Mouse (Mus musculus): ENCODE measurements around the gene Prss21. TPM values are rescaled to one million over a fixed set of nuclear protein-coding genes. Genes with fewer than 3 reads are reported as not detected.
A peak's percentile ranks its signal among the peaks of the same experiment; 100 is the strongest.

The Prss21 gene
- polyA plus RNA-seq, 1 experiment, result not detected

- H3K4me1 ChIP-seq (ENCODE audit: control insufficient read depth, insufficient read depth, low read length), result peaks cover 7% of the 10 kb centered on the region
- no peak overlapping the region for H3K27ac ChIP-seq (ENCODE audit: insufficient read depth, low read length)
- TF ChIP-seq POLR2A (IDR thresholded peaks at IDR 0.05; ENCODE audit: low read depth, low read length) (no peak), CTCF (IDR thresholded peaks at IDR 0.05; ENCODE audit: borderline replicate concordance, insufficient read depth, low read length) (no peak)
These were observed 36.7 kb upstream of the Prss21 start for GRCm38 (mm10) chr17:23831201-23831600.

GRCm38 (mm10) chr17:23836006-23836575, 31.8 kb upstream of the Prss21 start, which contains the start of gene Prss33:
Gene Prss33 (minus strand): TSS chr17:23836056.
- Histone ChIP-seq H3K4me1 (ENCODE audit: control insufficient read depth, insufficient read depth, low read length) (no peaks in the 10 kb centered on the region), H3K27ac (ENCODE audit: insufficient read depth, low read length) (no peak within 1 kb of the TSS), H3K4me3 (ENCODE audit: insufficient read depth, low read length) (no peak within 1 kb of the TSS)
- no peak for TF ChIP-seq POLR2A (IDR thresholded peaks at IDR 0.05; ENCODE audit: low read depth, low read length)
- no peak for TF ChIP-seq CTCF (IDR thresholded peaks at IDR 0.05; ENCODE audit: borderline replicate concordance, insufficient read depth, low read length)

More at GRCm38 (mm10) chr17:23831201-23831600, 36.7 kb upstream of the Prss21 start:
- H3K4me3 ChIP-seq (ENCODE audit: insufficient read depth, low read length), result no peak overlapping the region

GRCm38 (mm10) chr17:23841145-23841544, 26.7 kb upstream of the Prss21 start:
- no peaks in the 10 kb centered on the region for H3K4me1 ChIP-seq (ENCODE audit: control insufficient read depth, insufficient read depth, low read length)
- H3K4me3 ChIP-seq (ENCODE audit: insufficient read depth, low read length), result no peak overlapping the region
- no peak overlapping the region for H3K27ac ChIP-seq (ENCODE audit: insufficient read depth, low read length)
- no peak for TF ChIP-seq CTCF (IDR thresholded peaks at IDR 0.05; ENCODE audit: borderline replicate concordance, insufficient read depth, low read length)
- no peak for TF ChIP-seq POLR2A (IDR thresholded peaks at IDR 0.05; ENCODE audit: low read depth, low read length)

- Histone ChIP-seq H3K4me3 (ENCODE audit: insufficient read depth, low read length) (no peak overlapping the region), H3K4me1 (ENCODE audit: control insufficient read depth, insufficient read depth, low read length) (no peaks in the 10 kb centered on the region), H3K27ac (ENCODE audit: insufficient read depth, low read length) (no peak overlapping the region)
- TF ChIP-seq POLR2A (IDR thresholded peaks at IDR 0.05; ENCODE audit: low read depth, low read length), result no peak
- no peak for TF ChIP-seq CTCF (IDR thresholded peaks at IDR 0.05; ENCODE audit: borderline replicate concordance, insufficient read depth, low read length)
These were observed 24.6 kb upstream of the Prss21 start for GRCm38 (mm10) chr17:23843141-23843811.

- peak; percentile 43; the same call in 1 of the 2 replicates for TF ChIP-seq CTCF (IDR thresholded peaks at IDR 0.05; ENCODE audit: borderline replicate concordance, insufficient read depth, low read length)
- TF ChIP-seq POLR2A (IDR thresholded peaks at IDR 0.05; ENCODE audit: low read depth, low read length), result no peak
- no peaks in the 10 kb centered on the region for H3K4me1 ChIP-seq (ENCODE audit: control insufficient read depth, insufficient read depth, low read length)
- H3K27ac ChIP-seq (ENCODE audit: insufficient read depth, low read length), result no peak within 1 kb of the TSS
- no peak within 1 kb of the TSS for H3K4me3 ChIP-seq (ENCODE audit: insufficient read depth, low read length)
These were observed 24.0 kb upstream of the Prss21 start, which contains the start of the genes Prss32 and Prss41 for GRCm38 (mm10) chr17:23843812-23844273. Gene Prss32 (plus strand): TSS chr17:23843855. Gene Prss41 (minus strand): TSS chr17:23844172.

- Histone ChIP-seq H3K4me1 (ENCODE audit: control insufficient read depth, insufficient read depth, low read length) (no peaks in the 10 kb centered on the region), H3K27ac (ENCODE audit: insufficient read depth, low read length) (no peak overlapping the region), H3K4me3 (ENCODE audit: insufficient read depth, low read length) (no peak overlapping the region)
- TF ChIP-seq CTCF (IDR thresholded peaks at IDR 0.05; ENCODE audit: borderline replicate concordance, insufficient read depth, low read length), result no peak
- no peak for TF ChIP-seq POLR2A (IDR thresholded peaks at IDR 0.05; ENCODE audit: low read depth, low read length)
These were observed 17.8 kb upstream of the Prss21 start for GRCm38 (mm10) chr17:23850028-23850427.

- TF ChIP-seq CTCF (IDR thresholded peaks at IDR 0.05; ENCODE audit: borderline replicate concordance, insufficient read depth, low read length) (peak; percentile 32; the same call in 1 of the 2 replicates), POLR2A (IDR thresholded peaks at IDR 0.05; ENCODE audit: low read depth, low read length) (no peak)
- no peak overlapping the region for H3K27ac ChIP-seq (ENCODE audit: insufficient read depth, low read length)
- no peaks in the 10 kb centered on the region for H3K4me1 ChIP-seq (ENCODE audit: control insufficient read depth, insufficient read depth, low read length)
- no peak overlapping the region for H3K4me3 ChIP-seq (ENCODE audit: insufficient read depth, low read length)
These were observed 16.8 kb upstream of the Prss21 start for GRCm38 (mm10) chr17:23850853-23851749.

GRCm38 (mm10) chr17:23853292-23853691, 14.6 kb upstream of the Prss21 start:
- H3K4me1 ChIP-seq (ENCODE audit: control insufficient read depth, insufficient read depth, low read length), result no peaks in the 10 kb centered on the region
- H3K4me3 ChIP-seq (ENCODE audit: insufficient read depth, low read length), result no peak overlapping the region
- no peak for TF ChIP-seq POLR2A (IDR thresholded peaks at IDR 0.05; ENCODE audit: low read depth, low read length)
- peak; percentile 89; the same call in 1 of the 2 replicates for TF ChIP-seq CTCF (IDR thresholded peaks at IDR 0.05; ENCODE audit: borderline replicate concordance, insufficient read depth, low read length)
- no peak overlapping the region for H3K27ac ChIP-seq (ENCODE audit: insufficient read depth, low read length)

- no peaks in the 10 kb centered on the region for H3K4me1 ChIP-seq (ENCODE audit: control insufficient read depth, insufficient read depth, low read length)
- no peak overlapping the region for H3K27ac ChIP-seq (ENCODE audit: insufficient read depth, low read length)
- TF ChIP-seq POLR2A (IDR thresholded peaks at IDR 0.05; ENCODE audit: low read depth, low read length) (no peak), CTCF (IDR thresholded peaks at IDR 0.05; ENCODE audit: borderline replicate concordance, insufficient read depth, low read length) (no peak)
- no peak overlapping the region for H3K4me3 ChIP-seq (ENCODE audit: insufficient read depth, low read length)
These were observed 13.6 kb upstream of the Prss21 start for GRCm38 (mm10) chr17:23854229-23854765.
